Mouse (Mus musculus) neural tube, embryonic 12.5 days (tissue): ENCODE results near the gene Tmem38b. TPM values are rescaled to one million over a fixed set of nuclear protein-coding genes. Genes with fewer than 3 reads are reported as not detected.

Experiments
- ATAC-seq: fragments of 200-750 bp; cut with Nextera tagmentation; 2 replicates; pipeline ENCODE4 v1.8.0; 2017; ENCODE audit warnings: low read depth, mild to moderate bottlenecking, moderate TSS enrichment, moderate library complexity; ENCODE audit not compliant: low FRiP score
- H3K27ac ChIP-seq: fragments of 300-500 bp; sonication (generic); 2 replicates; pipeline ENCODE4 v1.5.1; 2016
- H3K27me3 ChIP-seq: fragments of 300-500 bp; sonication (generic); replicated peaks from 2 replicates; pipeline ENCODE4 v1.6.1; 2016; ENCODE audit warnings: mild to moderate bottlenecking
- H3K36me3 ChIP-seq: fragments of 300-500 bp; sonication (generic); 2 replicates; pipeline ENCODE4 v1.6.1; 2016; ENCODE audit warnings: mild to moderate bottlenecking
- H3K4me1 ChIP-seq: fragments of 300-500 bp; sonication (generic); 2 replicates; pipeline ENCODE4 v1.6.1; 2016
- H3K4me2 ChIP-seq: fragments of 300-500 bp; sonication (generic); replicated peaks from 2 replicates; pipeline ENCODE4 v1.6.1; 2016; ENCODE audit warnings: mild to moderate bottlenecking
- H3K4me3 ChIP-seq: fragments of 300-500 bp; sonication (generic); 2 replicates; pipeline ENCODE4 v1.5.1; 2016
- H3K9ac ChIP-seq: fragments of 300-500 bp; sonication (generic); 2 replicates; pipeline ENCODE4 v1.6.1; 2016; ENCODE audit warnings: mild to moderate bottlenecking
- H3K9me3 ChIP-seq: fragments of 300-500 bp; sonication (generic); 2 replicates; pipeline ENCODE4 v1.6.1; 2016; ENCODE audit warnings: mild to moderate bottlenecking
- WGBS: fragments of 180-500 bp; shearing (Covaris S2); methylation state at CpG from one replicate; pipeline ENCODE4 v1.1.7; 2016; 5-methylcytosine and 5-hydroxymethylcytosine counted together
- polyA plus RNA-seq: library from polyadenylated mRNA; unstranded; fragments of >200 nt; fragmentation: Nextera tagmentation; extraction: Ambion mirVana; gene quantifications from 2 replicates; pipeline ENCODE4 v1.2.1, GENCODE M21; 2016

The Tmem38b gene
- polyA plus RNA-seq, 1 experiment from 2014 or later = 5.4 TPM

GRCm38 (mm10) chr4:53859944-53860343 is 34.1 kb downstream of the Tmem38b start:
- H3K4me3 ChIP-seq = no peak overlapping the region
- H3K27ac ChIP-seq = no peak overlapping the region
- no peak for ATAC-seq
- 48% methylated on average over 18 of the region's 18 CpGs for WGBS
- no peak overlapping the region for H3K9ac ChIP-seq
- H3K36me3 ChIP-seq = no peaks in the 10 kb centered on the region
- peak overlapping the region; percentile 32; the same call in 1 of the 2 replicates for H3K4me2 ChIP-seq
- H3K4me1 ChIP-seq = no peaks in the 10 kb centered on the region
- no peaks in the 10 kb centered on the region for H3K27me3 ChIP-seq
- no peaks in the 10 kb centered on the region for H3K9me3 ChIP-seq

GRCm38 (mm10) chr4:53862101-53862500 is 36.3 kb downstream of the Tmem38b start:
- no peak for ATAC-seq
- no peaks in the 10 kb centered on the region for H3K4me1 ChIP-seq

GRCm38 (mm10) chr4:53864098-53864820 is 38.4 kb downstream of the Tmem38b start:
- no peak overlapping the region for H3K9ac ChIP-seq
- no peaks in the 10 kb centered on the region for H3K4me1 ChIP-seq
- H3K4me2 ChIP-seq = no peak overlapping the region
- no peaks in the 10 kb centered on the region for H3K27me3 ChIP-seq
- no peak overlapping the region for H3K4me3 ChIP-seq
- no peak for ATAC-seq
- H3K9me3 ChIP-seq = no peaks in the 10 kb centered on the region
- no peaks in the 10 kb centered on the region for H3K36me3 ChIP-seq
- 89% methylated on average over 19 of the region's 19 CpGs for WGBS
- H3K27ac ChIP-seq = no peak overlapping the region

More at GRCm38 (mm10) chr4:53862101-53862500, 36.3 kb downstream of the Tmem38b start:
- Histone ChIP-seq H3K36me3 (no peaks in the 10 kb centered on the region), H3K27ac (no peak overlapping the region), H3K9me3 (no peaks in the 10 kb centered on the region), H3K27me3 (no peaks in the 10 kb centered on the region), H3K4me3 (no peak overlapping the region), H3K9ac (no peak overlapping the region), H3K4me2 (no peak overlapping the region)
- 79% methylated on average over 6 of the region's 6 CpGs for WGBS

- Histone ChIP-seq H3K27me3 (no peaks in the 10 kb centered on the region), H3K4me3 (no peak overlapping the region), H3K4me1 (no peaks in the 10 kb centered on the region), H3K27ac (no peak overlapping the region), H3K36me3 (no peaks in the 10 kb centered on the region), H3K9ac (no peak overlapping the region), H3K4me2 (no peak overlapping the region), H3K9me3 (peaks cover 3% of the 10 kb centered on the region; the same call in 1 of the 2 replicates)
- no peak for ATAC-seq
Measured at GRCm38 (mm10) chr4:53866459-53866858, 40.6 kb downstream of the Tmem38b start.

GRCm38 (mm10) chr4:53878542-53879417 is 52.9 kb downstream of the Tmem38b start:
- Histone ChIP-seq H3K9me3 (no peaks in the 10 kb centered on the region), H3K36me3 (no peaks in the 10 kb centered on the region), H3K4me3 (0 out of 2 replicates have a peak overlapping the region, but pooled peaks have one; percentile 21), H3K9ac (peak overlapping the region; percentile 40; the same call in 1 of the 2 replicates), H3K27me3 (no peaks in the 10 kb centered on the region), H3K4me2 (peak overlapping the region; percentile 49), H3K4me1 (peaks cover 6% of the 10 kb centered on the region), H3K27ac (peak overlapping the region; percentile 57)
- 37% methylated on average over 24 of the region's 24 CpGs for WGBS
- peak; percentile 53; the same call in 1 of the 2 replicates for ATAC-seq

GRCm38 (mm10) chr4:53882921-53883682 is 57.3 kb downstream of the Tmem38b start:
- no peak overlapping the region for H3K9ac ChIP-seq
- H3K4me3 ChIP-seq = no peak overlapping the region

GRCm38 (mm10) chr4:53884351-53885245 is 58.8 kb downstream of the Tmem38b start:
- no peak for ATAC-seq
- H3K9ac ChIP-seq = no peak overlapping the region
- 68% methylated on average over 14 of the region's 14 CpGs for WGBS

More at GRCm38 (mm10) chr4:53882921-53883682, 57.3 kb downstream of the Tmem38b start:
- Histone ChIP-seq H3K27me3 (no peaks in the 10 kb centered on the region), H3K36me3 (no peaks in the 10 kb centered on the region), H3K4me2 (no peak overlapping the region), H3K4me1 (peaks cover 6% of the 10 kb centered on the region), H3K9me3 (no peaks in the 10 kb centered on the region), H3K27ac (no peak overlapping the region)
- no peak for ATAC-seq
- 71% methylated on average over 17 of the region's 17 CpGs for WGBS

GRCm38 (mm10) chr4:53886342-53887088 is 60.7 kb downstream of the Tmem38b start:
- Histone ChIP-seq H3K9ac (no peak overlapping the region), H3K9me3 (no peaks in the 10 kb centered on the region), H3K27ac (no peak overlapping the region), H3K4me2 (peak overlapping the region; percentile 36), H3K4me3 (no peak overlapping the region), H3K4me1 (no peaks in the 10 kb centered on the region), H3K36me3 (no peaks in the 10 kb centered on the region), H3K27me3 (no peaks in the 10 kb centered on the region)
- 48% methylated on average over 22 of the region's 22 CpGs for whole genome bisulfite sequencing
- no peak for ATAC-seq

More at GRCm38 (mm10) chr4:53884351-53885245, 58.8 kb downstream of the Tmem38b start:
- no peaks in the 10 kb centered on the region for H3K27me3 ChIP-seq
- no peaks in the 10 kb centered on the region for H3K36me3 ChIP-seq
- H3K4me2 ChIP-seq = no peak overlapping the region
- H3K4me3 ChIP-seq = no peak overlapping the region
- no peaks in the 10 kb centered on the region for H3K4me1 ChIP-seq
- H3K27ac ChIP-seq = no peak overlapping the region
- no peaks in the 10 kb centered on the region for H3K9me3 ChIP-seq

- no peak for ATAC-seq
- no peaks in the 10 kb centered on the region for H3K27me3 ChIP-seq
- WGBS = 76% methylated on average over 1 of the region's 1 CpGs
- H3K9ac ChIP-seq = no peak overlapping the region
- no peaks in the 10 kb centered on the region for H3K36me3 ChIP-seq
- H3K4me2 ChIP-seq = no peak overlapping the region
- H3K27ac ChIP-seq = no peak overlapping the region
- H3K4me3 ChIP-seq = no peak overlapping the region
- no peaks in the 10 kb centered on the region for H3K9me3 ChIP-seq
- peaks cover 1% of the 10 kb centered on the region; the same call in 1 of the 2 replicates for H3K4me1 ChIP-seq
Measured at GRCm38 (mm10) chr4:53895335-53895734, 69.5 kb downstream of the Tmem38b start.

GRCm38 (mm10) chr4:53896150-53896833 is 70.4 kb downstream of the Tmem38b start:
- 84% methylated on average over 7 of the region's 7 CpGs for WGBS
- ATAC-seq = no peak
- no peaks in the 10 kb centered on the region for H3K27me3 ChIP-seq
- no peaks in the 10 kb centered on the region for H3K36me3 ChIP-seq
- no peak overlapping the region for H3K4me2 ChIP-seq
- no peaks in the 10 kb centered on the region for H3K9me3 ChIP-seq
- H3K4me3 ChIP-seq = no peak overlapping the region
- peaks cover 6% of the 10 kb centered on the region; the same call in 1 of the 2 replicates for H3K4me1 ChIP-seq
- no peak overlapping the region for H3K9ac ChIP-seq
- H3K27ac ChIP-seq = no peak overlapping the region
